Mouse (Mus musculus) lung, postnatal 0 days (tissue): ENCODE results near the gene Plpp3. TPM values are rescaled to one million over a fixed set of nuclear protein-coding genes. Genes with fewer than 3 reads are reported as not detected.

ENCODE experiments used
- ATAC-seq: fragments of 200-750 bp; cut with Nextera tagmentation; 2 replicates; pipeline ENCODE4 v1.8.0; 2017; ENCODE audit warnings: moderate library complexity
- DNase-seq: peaks from one replicate; pipeline ENCODE4 v3.0.0-alpha.2; 2016; ENCODE audit warnings: low spot score
- H3K27ac ChIP-seq: fragments of 300-500 bp; sonication (generic); 2 replicates; pipeline ENCODE4 v1.5.1; 2014; ENCODE audit warnings: antibody characterized with exemption, mild to moderate bottlenecking, low read length, mixed read lengths
- H3K27me3 ChIP-seq: fragments of 300-500 bp; sonication (generic); replicated peaks from 2 replicates; pipeline ENCODE4 v1.6.1; 2014; ENCODE audit warnings: low read length, mixed read lengths; ENCODE audit not compliant: insufficient read depth
- H3K36me3 ChIP-seq: fragments of 300-500 bp; sonication (generic); 2 replicates; pipeline ENCODE4 v1.6.1; 2014; ENCODE audit warnings: low read length, mixed read lengths; ENCODE audit not compliant: insufficient read depth
- H3K4me1 ChIP-seq: fragments of 300-500 bp; sonication (generic); 2 replicates; pipeline ENCODE4 v1.6.1; 2014; ENCODE audit warnings: antibody characterized with exemption, low read depth, low read length, mixed read lengths; ENCODE audit not compliant: insufficient read depth
- H3K4me2 ChIP-seq: fragments of 300-500 bp; sonication (generic); replicated peaks from 2 replicates; pipeline ENCODE4 v1.6.1; 2014; ENCODE audit warnings: low read depth, mild to moderate bottlenecking, low read length, moderate library complexity, mixed read lengths
- H3K4me3 ChIP-seq: fragments of 300-500 bp; sonication (generic); 2 replicates; pipeline ENCODE4 v1.5.1; 2014; ENCODE audit warnings: low read depth, low read length
- H3K9ac ChIP-seq: fragments of 300-500 bp; sonication (generic); replicated peaks from 2 replicates; pipeline ENCODE4 v1.6.1; 2014; ENCODE audit warnings: low read depth, mild to moderate bottlenecking
- H3K9me3 ChIP-seq: fragments of 300-500 bp; sonication (generic); 2 replicates; pipeline ENCODE4 v1.6.1; 2016; ENCODE audit warnings: low read length, mixed read lengths
- CTCF ChIP-seq: IDR thresholded peaks from 2 replicates; pipeline ENCODE4 v1.5.1; 2016; ENCODE audit warnings: antibody characterized with exemption, mild to moderate bottlenecking
- EP300 ChIP-seq: IDR thresholded peaks from 2 replicates; pipeline ENCODE4 v1.6.1; 2016; ENCODE audit warnings: antibody characterized with exemption, mild to moderate bottlenecking, control low read depth
- WGBS: fragments of 180-500 bp; shearing (Covaris S2); extraction: QIAGEN DNeasy Blood & Tissue Kit; methylation state at CpG from one replicate; pipeline ENCODE4 v1.1.7; 2014; 5-methylcytosine and 5-hydroxymethylcytosine counted together
- polyA plus RNA-seq: library from polyadenylated mRNA; unstranded; fragments of >200 nt; fragmentation: Nextera tagmentation; extraction: Ambion mirVana; gene quantifications from 2 replicates; pipeline ENCODE4 v1.2.1, GENCODE M21; 2015

The Plpp3 gene
- polyA plus RNA-seq, 1 experiment from 2014 or later = 134 TPM

- Histone ChIP-seq H3K4me2 (no peak overlapping the region), H3K27me3 (no peaks in the 10 kb centered on the region)
- WGBS = 79% methylated on average over 4 of the region's 4 CpGs
These were observed 116.3 kb downstream of the Plpp3 start for GRCm38 (mm10) chr4:105273486-105273885.

GRCm38 (mm10) chr4:105275616-105276015 lies 118.5 kb downstream of the Plpp3 start:
- Histone ChIP-seq H3K9ac (no peak overlapping the region), H3K9me3 (no peaks in the 10 kb centered on the region), H3K4me1 (no peaks in the 10 kb centered on the region), H3K4me3 (no peak overlapping the region), H3K4me2 (no peak overlapping the region), H3K36me3 (no peaks in the 10 kb centered on the region), H3K27ac (no peak overlapping the region), H3K27me3 (no peaks in the 10 kb centered on the region)
- ATAC-seq (no peak), DNase-seq (no peak)
- 47% methylated on average over 3 of the region's 3 CpGs for WGBS
- TF ChIP-seq CTCF (no peak), EP300 (no peak)

More at GRCm38 (mm10) chr4:105273486-105273885, 116.3 kb downstream of the Plpp3 start:
- H3K4me1 ChIP-seq = no peaks in the 10 kb centered on the region
- no peak for ATAC-seq
- H3K4me3 ChIP-seq = no peak overlapping the region
- H3K9me3 ChIP-seq = no peaks in the 10 kb centered on the region
- TF ChIP-seq EP300 (no peak), CTCF (no peak)
- H3K27ac ChIP-seq = no peak overlapping the region
- no peak overlapping the region for H3K9ac ChIP-seq
- no peak for DNase-seq
- no peaks in the 10 kb centered on the region for H3K36me3 ChIP-seq

- H3K4me3 ChIP-seq = no peak overlapping the region
- TF ChIP-seq CTCF = no peak
- no peak for TF ChIP-seq EP300
- no peak for DNase-seq
- no peak for ATAC-seq
- no peak overlapping the region for H3K27ac ChIP-seq
- no peak overlapping the region for H3K9ac ChIP-seq
- no peaks in the 10 kb centered on the region for H3K9me3 ChIP-seq
- H3K4me2 ChIP-seq = no peak overlapping the region
- WGBS = 48% methylated on average over 14 of the region's 14 CpGs
- no peaks in the 10 kb centered on the region for H3K4me1 ChIP-seq
- no peaks in the 10 kb centered on the region for H3K36me3 ChIP-seq
- H3K27me3 ChIP-seq = no peaks in the 10 kb centered on the region
These were observed 119.1 kb downstream of the Plpp3 start for GRCm38 (mm10) chr4:105276062-105276795.

GRCm38 (mm10) chr4:105278161-105278560 lies 121.0 kb downstream of the Plpp3 start:
- ATAC-seq = no peak
- no peak overlapping the region for H3K9ac ChIP-seq
- no peaks in the 10 kb centered on the region; the same call in 1 of the 2 replicates for H3K4me1 ChIP-seq
- no peaks in the 10 kb centered on the region for H3K9me3 ChIP-seq
- no peak overlapping the region for H3K27ac ChIP-seq
- DNase-seq = no peak
- no peaks in the 10 kb centered on the region for H3K36me3 ChIP-seq
- whole genome bisulfite sequencing = 80% methylated on average over 9 of the region's 9 CpGs
- no peak overlapping the region for H3K4me3 ChIP-seq
- TF ChIP-seq CTCF = no peak
- no peak for TF ChIP-seq EP300
- no peaks in the 10 kb centered on the region for H3K27me3 ChIP-seq
- no peak overlapping the region for H3K4me2 ChIP-seq

- Histone ChIP-seq H3K27me3 (no peaks in the 10 kb centered on the region), H3K4me3 (no peak overlapping the region), H3K27ac (no peak overlapping the region), H3K4me1 (no peaks in the 10 kb centered on the region; the same call in 1 of the 2 replicates), H3K9ac (no peak overlapping the region), H3K36me3 (no peaks in the 10 kb centered on the region), H3K9me3 (no peaks in the 10 kb centered on the region), H3K4me2 (no peak overlapping the region)
- peak; percentile 24 for DNase-seq
- no peak for TF ChIP-seq EP300
- TF ChIP-seq CTCF = no peak
- no peak; the same call in 1 of the 2 replicates for ATAC-seq
- 67% methylated on average over 15 of the region's 15 CpGs for WGBS
These were observed 121.6 kb downstream of the Plpp3 start for GRCm38 (mm10) chr4:105278571-105279410.

- Histone ChIP-seq H3K4me2 (no peak overlapping the region), H3K36me3 (no peaks in the 10 kb centered on the region), H3K27me3 (no peaks in the 10 kb centered on the region), H3K27ac (no peak overlapping the region), H3K4me1 (no peaks in the 10 kb centered on the region; the same call in 1 of the 2 replicates), H3K9me3 (no peaks in the 10 kb centered on the region), H3K9ac (no peak overlapping the region), H3K4me3 (no peak overlapping the region)
- WGBS = 84% methylated on average over 4 of the region's 4 CpGs
- ATAC-seq (no peak), DNase-seq (no peak)
- no peak for TF ChIP-seq CTCF
- no peak for TF ChIP-seq EP300
These were observed 122.7 kb downstream of the Plpp3 start for GRCm38 (mm10) chr4:105279806-105280205.
